Mouse (Mus musculus) G1E (cell line): ENCODE results near the gene Hist2h3b. TPM values are rescaled to one million over a fixed set of nuclear protein-coding genes. Genes with fewer than 3 reads are reported as not detected.
A peak's percentile ranks its signal among the peaks of the same experiment; 100 is the strongest.

ENCODE experiments used
- ATAC-seq: 2 replicates; pipeline ENCODE4 v1.8.0; 2016; ENCODE audit warnings: mild to moderate bottlenecking; ENCODE audit not compliant: insufficient number of reproducible peaks, poor library complexity, low FRiP score, severe bottlenecking; ENCODE audit errors: extremely low read depth
- DNase-seq: peaks from one replicate; pipeline ENCODE4 v3.0.0; 2012; ENCODE audit warnings: low spot score
- H3K27me3 ChIP-seq: 2 replicates; pipeline ENCODE4 v1.6.1; 2012; ENCODE audit warnings: mild to moderate bottlenecking, low read length, inconsistent platforms; ENCODE audit not compliant: insufficient read depth
- H3K36me3 ChIP-seq: replicated peaks from 2 replicates; pipeline ENCODE3; 2012; ENCODE audit warnings: mild to moderate bottlenecking, inconsistent platforms
- H3K4me1 ChIP-seq: 2 replicates; pipeline ENCODE4 v1.6.1; 2012; ENCODE audit warnings: low read depth, low read length, inconsistent platforms, mixed read lengths; ENCODE audit not compliant: insufficient read depth
- H3K4me3 ChIP-seq: 2 replicates; pipeline ENCODE4 v1.5.1; 2012; ENCODE audit warnings: low read depth, mild to moderate bottlenecking, inconsistent platforms, low read length, moderate library complexity, mixed read lengths
- H3K9me3 ChIP-seq: replicated peaks from 2 replicates; pipeline ENCODE4 v1.6.1; 2012; ENCODE audit warnings: inconsistent platforms
- CTCF ChIP-seq: IDR thresholded peaks from 2 replicates; pipeline ENCODE4 v1.5.1; 2012; ENCODE audit warnings: low read depth, low read length, inconsistent platforms, mixed read lengths
- GATA1 ChIP-seq: IDR thresholded peaks from 2 replicates; pipeline ENCODE4 v1.6.1; 2012; ENCODE audit warnings: borderline replicate concordance, low read length, inconsistent platforms, mixed read lengths
- GATA2 ChIP-seq: IDR thresholded peaks from 2 replicates; pipeline ENCODE4 v1.6.1; 2012; ENCODE audit warnings: low read depth, low read length, inconsistent platforms, borderline replicate concordance
- POLR2AphosphoS5 ChIP-seq: IDR thresholded peaks from 2 replicates; pipeline ENCODE4 v1.6.1; 2012; ENCODE audit warnings: low read depth, low read length, inconsistent platforms; ENCODE audit not compliant: insufficient replicate concordance
- TAL1 ChIP-seq: conservative IDR thresholded peaks from 2 replicates; pipeline ENCODE4 v1.6.1; 2012; ENCODE audit warnings: low read depth, low read length, inconsistent platforms, mixed read lengths
- polyA plus RNA-seq: library from polyadenylated mRNA; stranded (reverse); fragments of >175 nt; gene quantifications from 2 replicates; pipeline ENCODE4 v1.2.3, GENCODE M21; 2012
- total RNA-seq, 2 experiments: library from RNA; stranded (forward) in 1 of 2; stranded (reverse) in 1 of 2; fragments of 200-1000 nt in 1 of 2; fragments of >200 nt in 1 of 2; fragmentation: Nextera tagmentation in 1 of 2; gene quantifications; 2 replicates each; pipeline ENCODE4 v1.2.3; 2014 to 2017

Gene Hist2h3b
- total and polyA plus RNA-seq, 3 experiments: 16.2 to 2,573 (median 465) TPM

GRCm38 (mm10) chr3:96247356-96248140, 20.9 kb upstream of the Hist2h3b start:
- Histone ChIP-seq H3K36me3 (no peaks in the 10 kb centered on the region), H3K27me3 (no peaks in the 10 kb centered on the region), H3K4me1 (peaks cover 42% of the 10 kb centered on the region), H3K4me3 (peak overlapping the region; percentile 56), H3K9me3 (no peaks in the 10 kb centered on the region)
- ATAC-seq (no peak), DNase-seq (no peak)
- TF ChIP-seq POLR2AphosphoS5 (peak; percentile 81; the same call in 1 of the 2 replicates), CTCF (no peak)

DNA sequence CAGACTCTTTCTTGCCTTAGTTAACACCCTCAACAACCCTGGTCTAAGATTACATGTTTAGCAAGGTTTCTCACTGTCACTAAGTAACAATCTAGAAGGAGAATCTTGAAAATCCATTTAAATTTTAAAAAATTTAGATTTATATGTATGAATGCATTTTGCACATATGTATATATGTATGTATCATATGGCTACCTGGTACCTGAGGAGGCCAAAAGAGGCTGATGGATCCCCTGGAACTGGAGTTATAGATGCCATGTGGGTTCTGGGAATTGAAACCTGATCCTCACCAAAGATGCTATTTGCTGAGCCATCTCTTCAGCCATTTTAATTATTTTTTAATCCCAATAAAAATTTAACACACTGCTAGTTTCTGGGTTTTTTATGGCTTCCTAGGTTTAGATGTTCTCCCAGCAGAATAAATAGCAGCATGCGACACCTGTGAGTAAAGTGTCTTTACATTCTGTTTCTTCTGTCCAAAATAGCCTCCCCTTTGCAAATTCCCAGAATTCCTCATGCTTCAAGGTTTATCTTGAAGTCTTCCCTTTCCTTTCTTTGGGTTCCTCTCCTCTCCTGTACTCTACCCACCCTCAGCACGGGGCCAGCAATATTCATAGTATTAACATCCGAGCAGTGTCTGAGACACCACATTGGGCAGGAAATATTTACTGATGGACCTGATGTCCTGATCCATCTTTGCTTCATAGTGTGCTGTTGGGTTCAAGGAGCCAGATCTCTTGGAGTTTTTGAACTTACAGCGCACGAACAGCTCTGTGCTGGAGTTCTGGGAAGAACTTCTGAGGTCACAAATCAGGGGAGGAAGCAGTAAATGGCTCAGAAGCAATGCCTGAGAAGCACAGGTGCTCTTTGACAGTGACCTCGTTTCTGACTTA, 20.1 kb upstream of the Hist2h3b start:
- ATAC-seq (no peak), DNase-seq (no peak)
- Histone ChIP-seq H3K9me3 (no peaks in the 10 kb centered on the region), H3K36me3 (no peaks in the 10 kb centered on the region), H3K27me3 (no peaks in the 10 kb centered on the region), H3K4me1 (peaks cover 42% of the 10 kb centered on the region), H3K4me3 (no peak overlapping the region)
- no peak for TF ChIP-seq CTCF
- no peak for TF ChIP-seq GATA2
- no peak for TF ChIP-seq TAL1
- peak; percentile 74; the same call in 1 of the 2 replicates for TF ChIP-seq POLR2AphosphoS5
- no peak for TF ChIP-seq GATA1

- no peaks in the 10 kb centered on the region for H3K9me3 ChIP-seq
- no peaks in the 10 kb centered on the region for H3K36me3 ChIP-seq
- TF ChIP-seq GATA1 (no peak), TAL1 (no peak), CTCF (no peak), POLR2AphosphoS5 (no peak), GATA2 (no peak)
- H3K4me1 ChIP-seq: peaks cover 41% of the 10 kb centered on the region
- ATAC-seq (no peak), DNase-seq (no peak)
- H3K4me3 ChIP-seq: no peak overlapping the region
- no peaks in the 10 kb centered on the region for H3K27me3 ChIP-seq
Measured at GRCm38 (mm10) chr3:96249034-96249345, 19.5 kb upstream of the Hist2h3b start.

GRCm38 (mm10) chr3:96250890-96251289, 17.6 kb upstream of the Hist2h3b start:
- TF ChIP-seq POLR2AphosphoS5 (no peak), CTCF (no peak), TAL1 (no peak), GATA2 (no peak), GATA1 (no peak)
- Histone ChIP-seq H3K4me3 (no peak overlapping the region), H3K9me3 (no peaks in the 10 kb centered on the region), H3K36me3 (no peaks in the 10 kb centered on the region), H3K4me1 (peaks cover 48% of the 10 kb centered on the region), H3K27me3 (no peaks in the 10 kb centered on the region)
- no peak for ATAC-seq
- no peak for DNase-seq

DNA sequence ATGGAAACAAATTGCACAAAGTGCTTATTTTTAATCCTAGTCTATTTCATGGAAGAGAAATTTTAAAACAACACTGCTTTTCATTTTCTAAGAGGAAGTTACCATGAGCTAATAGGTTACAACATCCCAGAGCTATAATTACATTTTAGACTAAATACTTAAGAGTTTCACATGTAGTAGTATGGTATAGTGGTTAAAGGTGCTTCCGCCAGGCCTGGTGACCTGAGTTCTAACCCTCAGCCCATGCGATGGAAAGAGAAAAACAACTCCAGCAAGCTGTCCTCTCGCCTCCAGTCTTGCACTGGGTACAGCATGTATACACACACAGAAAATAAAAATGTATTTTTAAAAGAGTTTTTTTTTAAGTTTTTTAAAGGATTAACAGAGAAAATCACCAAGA, 16.7 kb upstream of the Hist2h3b start:
- Histone ChIP-seq H3K27me3 (no peaks in the 10 kb centered on the region), H3K9me3 (no peaks in the 10 kb centered on the region), H3K36me3 (no peaks in the 10 kb centered on the region), H3K4me3 (no peak overlapping the region), H3K4me1 (peaks cover 54% of the 10 kb centered on the region)
- TF ChIP-seq POLR2AphosphoS5: no peak
- no peak for TF ChIP-seq CTCF
- no peak for TF ChIP-seq GATA1
- no peak for TF ChIP-seq TAL1
- ATAC-seq (no peak), DNase-seq (no peak)

DNA sequence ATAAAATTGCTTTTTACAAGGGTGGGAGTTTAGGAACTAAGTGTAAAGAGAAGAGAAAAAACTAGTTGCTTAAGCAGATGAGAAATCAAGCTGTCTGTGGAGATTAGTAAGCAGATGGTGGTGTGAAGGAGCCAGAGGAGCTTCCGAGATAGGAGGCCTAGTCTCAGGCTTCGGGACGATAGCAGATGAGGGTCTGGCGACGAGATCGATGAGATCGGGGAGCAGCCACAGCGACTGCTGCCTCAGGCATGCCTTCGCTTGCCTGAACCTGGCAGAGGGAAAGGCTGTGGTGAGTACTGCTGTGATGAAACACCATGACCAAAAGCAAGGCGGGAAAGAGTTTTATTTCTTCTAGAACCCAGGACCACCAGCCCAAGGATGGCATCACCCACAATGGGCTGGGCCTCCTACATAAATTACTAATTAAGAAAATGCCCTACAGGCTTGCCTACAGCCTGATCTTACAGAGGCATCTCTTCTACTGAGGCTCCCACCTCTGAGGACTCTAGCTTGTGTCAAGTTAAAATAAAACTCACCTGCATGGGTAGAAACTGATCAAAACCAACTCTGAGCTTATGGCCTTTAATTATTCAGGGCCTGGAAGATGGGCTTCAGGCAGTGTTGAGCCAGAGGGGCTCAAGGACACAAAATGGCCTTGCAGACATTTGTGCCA, 13.6 kb upstream of the Hist2h3b start:
- DNase-seq (peak; percentile 51), ATAC-seq (peak; percentile 94)
- H3K27me3 ChIP-seq: no peaks in the 10 kb centered on the region
- H3K4me1 ChIP-seq: peaks cover 53% of the 10 kb centered on the region
- H3K4me3 ChIP-seq: peak overlapping the region; percentile 62
- H3K36me3 ChIP-seq: no peaks in the 10 kb centered on the region
- TF ChIP-seq GATA1: no peak
- TF ChIP-seq GATA2: no peak
- TF ChIP-seq TAL1: peak; percentile 78
- TF ChIP-seq CTCF: no peak
- TF ChIP-seq POLR2AphosphoS5: no peak
- no peaks in the 10 kb centered on the region for H3K9me3 ChIP-seq
